Comparison of ENCODE assay signal across 25 mouse cellular contexts in genomic region chr3:40179726-40180317, GRCm38 (mm10).
DNase-seq lines count a peak whose midpoint lies in the region; ATAC-seq lines count a peak whose summit lies in the region.
"Had no signal": no experiment of that assay in that cellular context is flagged by ENCODE, and none has a peak within 500 bp of the region (broad histone marks: within the 10 kb centered on the region; RNA-seq: fewer than 3 reads in every experiment).

No protein-coding gene starts in this region.

- H3K4me1 ChIP-seq in embryonic facial prominence, embryonic 13.5 days = peaks cover 8% of the 10 kb centered on the region
- no peaks in the 10 kb centered on the region for H3K4me1 ChIP-seq in embryonic facial prominence, embryonic 10.5 days
- H3K4me1 ChIP-seq in embryonic facial prominence, embryonic 15.5 days = 0 out of 2 replicates have a peak, but pooled peaks cover 6% of the 10 kb centered on the region
- H3K4me1 ChIP-seq in forebrain, embryonic 14.5 days (ENCODE audit: control insufficient read depth, insufficient read depth, low read length) = no peaks in the 10 kb centered on the region
- H3K4me1 ChIP-seq: embryonic facial prominence, embryonic 12.5 days; forebrain, embryonic 15.5 days; hindbrain, embryonic 12.5 days; hindbrain, embryonic 15.5 days; intestine, embryonic 15.5 days had no signal

- no peak overlapping the region for H3K9ac ChIP-seq in embryonic facial prominence, embryonic 13.5 days
- no peak overlapping the region for H3K9ac ChIP-seq in embryonic facial prominence, embryonic 15.5 days
- no peak overlapping the region for H3K9ac ChIP-seq in forebrain, embryonic 14.5 days (ENCODE audit: low read length)
- H3K9ac ChIP-seq: embryonic facial prominence, embryonic 12.5 days; forebrain, embryonic 15.5 days; hindbrain, embryonic 12.5 days; hindbrain, embryonic 15.5 days; intestine, embryonic 15.5 days had no signal

- DNase-seq in embryonic facial prominence, embryonic 10.5 days (ENCODE audit: low spot score) = no peak
- DNase-seq in NIH3T3 (ENCODE audit: low read depth) = peak; percentile 68
- DNase-seq in kidney, postnatal 36 days = no peak
- DNase-seq in forebrain, embryonic 14.5 days (ENCODE audit: low spot score) = no peak
- DNase-seq in right cerebral cortex, postnatal 14 days = no peak
- DNase-seq: adrenal gland, postnatal 10 days; adrenal gland, postnatal 36 days; cerebellum, adult 18-20 months; cerebellum, adult 9-10 months; cerebellum, postnatal 14 days; gastrocnemius, postnatal 10 days; heart, adult 11 months; kidney, adult 11 months; kidney, adult 8-10 months had no signal

- no peaks in the 10 kb centered on the region for H3K9me3 ChIP-seq in embryonic facial prominence, embryonic 13.5 days
- H3K9me3 ChIP-seq in embryonic facial prominence, embryonic 10.5 days = no peaks in the 10 kb centered on the region
- no peaks in the 10 kb centered on the region for H3K9me3 ChIP-seq in embryonic facial prominence, embryonic 15.5 days (replicated peaks)
- H3K9me3 ChIP-seq in forebrain, embryonic 14.5 days (replicated peaks; ENCODE audit: control insufficient read depth, low read length) = no peaks in the 10 kb centered on the region
- H3K9me3 ChIP-seq: embryonic facial prominence, embryonic 12.5 days; forebrain, embryonic 15.5 days; hindbrain, embryonic 12.5 days; hindbrain, embryonic 15.5 days; intestine, embryonic 15.5 days had no signal

- 29% methylated on average over 3 of the region's 3 CpGs for WGBS in embryonic facial prominence, embryonic 13.5 days
- 70% methylated on average over 3 of the region's 3 CpGs for WGBS in embryonic facial prominence, embryonic 10.5 days
- WGBS in embryonic facial prominence, embryonic 15.5 days = 33% methylated on average over 3 of the region's 3 CpGs
- 86% methylated on average over 3 of the region's 3 CpGs for WGBS in forebrain, embryonic 14.5 days

- peak overlapping the region; percentile 62 for H3K27ac ChIP-seq in embryonic facial prominence, embryonic 13.5 days
- H3K27ac ChIP-seq in embryonic facial prominence, embryonic 10.5 days (replicated peaks) = no peak overlapping the region
- peak overlapping the region; percentile 48; the same call in 1 of the 2 replicates for H3K27ac ChIP-seq in embryonic facial prominence, embryonic 15.5 days (replicated peaks)
- no peak overlapping the region for H3K27ac ChIP-seq in forebrain, embryonic 14.5 days (ENCODE audit: low read depth, low read length)
- H3K27ac ChIP-seq: embryonic facial prominence, embryonic 12.5 days; forebrain, embryonic 15.5 days; hindbrain, embryonic 12.5 days; hindbrain, embryonic 15.5 days; intestine, embryonic 15.5 days had no signal

- no peak overlapping the region for H3K4me2 ChIP-seq in embryonic facial prominence, embryonic 13.5 days
- no peak overlapping the region for H3K4me2 ChIP-seq in embryonic facial prominence, embryonic 15.5 days (replicated peaks)
- H3K4me2 ChIP-seq in forebrain, embryonic 14.5 days (ENCODE audit: low read length) = no peak overlapping the region
- H3K4me2 ChIP-seq: embryonic facial prominence, embryonic 12.5 days; forebrain, embryonic 15.5 days; heart, embryonic 11.5 days; hindbrain, embryonic 12.5 days; hindbrain, embryonic 15.5 days; intestine, embryonic 15.5 days had no signal

- no peaks in the 10 kb centered on the region for H3K27me3 ChIP-seq in embryonic facial prominence, embryonic 13.5 days
- no peaks in the 10 kb centered on the region for H3K27me3 ChIP-seq in embryonic facial prominence, embryonic 10.5 days (replicated peaks; ENCODE audit: low read depth, poor library complexity, severe bottlenecking)
- H3K27me3 ChIP-seq in embryonic facial prominence, embryonic 15.5 days = no peaks in the 10 kb centered on the region
- no peaks in the 10 kb centered on the region for H3K27me3 ChIP-seq in forebrain, embryonic 14.5 days (replicated peaks; ENCODE audit: control insufficient read depth, insufficient read depth, low read length)
- H3K27me3 ChIP-seq: embryonic facial prominence, embryonic 12.5 days; forebrain, embryonic 15.5 days; hindbrain, embryonic 12.5 days; hindbrain, embryonic 15.5 days; intestine, embryonic 15.5 days had no signal

- no peak overlapping the region for H3K4me3 ChIP-seq in embryonic facial prominence, embryonic 13.5 days
- no peak overlapping the region for H3K4me3 ChIP-seq in embryonic facial prominence, embryonic 10.5 days
- no peak overlapping the region for H3K4me3 ChIP-seq in embryonic facial prominence, embryonic 15.5 days (replicated peaks)
- no peak overlapping the region for H3K4me3 ChIP-seq in forebrain, embryonic 14.5 days (ENCODE audit: low read depth, low read length)
- H3K4me3 ChIP-seq: embryonic facial prominence, embryonic 12.5 days; erythroblast, embryonic 14.5 days; forebrain, embryonic 15.5 days; hindbrain, embryonic 12.5 days; hindbrain, embryonic 15.5 days; intestine, embryonic 15.5 days had no signal

- H3K36me3 ChIP-seq in embryonic facial prominence, embryonic 13.5 days = no peaks in the 10 kb centered on the region
- no peaks in the 10 kb centered on the region for H3K36me3 ChIP-seq in embryonic facial prominence, embryonic 10.5 days (replicated peaks)
- no peaks in the 10 kb centered on the region for H3K36me3 ChIP-seq in embryonic facial prominence, embryonic 15.5 days
- H3K36me3 ChIP-seq in forebrain, embryonic 14.5 days (ENCODE audit: control insufficient read depth, insufficient read depth, low read length) = no peaks in the 10 kb centered on the region
- H3K36me3 ChIP-seq: embryonic facial prominence, embryonic 12.5 days; forebrain, embryonic 15.5 days; hindbrain, embryonic 12.5 days; hindbrain, embryonic 15.5 days; intestine, embryonic 15.5 days had no signal

- ATAC-seq in embryonic facial prominence, embryonic 13.5 days (ENCODE audit: insufficient number of reproducible peaks, insufficient read depth, low FRiP score, low TSS enrichment, low read depth) = no peak
- no peak for ATAC-seq in embryonic facial prominence, embryonic 15.5 days (ENCODE audit: insufficient number of reproducible peaks, low FRiP score, low TSS enrichment, low read depth)
- ATAC-seq in erythroid progenitor cell, adult 5-6 weeks (replicated peaks; ENCODE audit: low FRiP score, poor library complexity, severe bottlenecking) = no peak
- no peak for ATAC-seq in forebrain, embryonic 14.5 days
- ATAC-seq: CD4-positive, CD25-positive, alpha-beta regulatory T cell, adult 4 months; forebrain, embryonic 15.5 days; intestine, embryonic 15.5 days had no signal

Comparison
In these comparisons a context has a peak if more than half of its experiments do, and no peak if none do; other contexts are left out.
1. H3K27ac ChIP-seq: peak in embryonic facial prominence, embryonic 13.5 days (single experiment) and embryonic facial prominence, embryonic 15.5 days (single experiment); none in embryonic facial prominence, embryonic 10.5 days (single experiment) and forebrain, embryonic 14.5 days (single experiment).